Mouse (Mus musculus) stomach, postnatal 0 days (tissue): ENCODE data around the gene Tef.

Source experiments
- CTCF ChIP-seq: IDR thresholded peaks from 2 replicates; pipeline ENCODE4 v1.5.1; 2016; ENCODE audit warnings: antibody characterized with exemption, low read depth, mild to moderate bottlenecking, moderate library complexity
- EP300 ChIP-seq: optimal IDR thresholded peaks from 2 replicates; pipeline ENCODE3; 2016; ENCODE audit warnings: antibody characterized with exemption

DNA sequence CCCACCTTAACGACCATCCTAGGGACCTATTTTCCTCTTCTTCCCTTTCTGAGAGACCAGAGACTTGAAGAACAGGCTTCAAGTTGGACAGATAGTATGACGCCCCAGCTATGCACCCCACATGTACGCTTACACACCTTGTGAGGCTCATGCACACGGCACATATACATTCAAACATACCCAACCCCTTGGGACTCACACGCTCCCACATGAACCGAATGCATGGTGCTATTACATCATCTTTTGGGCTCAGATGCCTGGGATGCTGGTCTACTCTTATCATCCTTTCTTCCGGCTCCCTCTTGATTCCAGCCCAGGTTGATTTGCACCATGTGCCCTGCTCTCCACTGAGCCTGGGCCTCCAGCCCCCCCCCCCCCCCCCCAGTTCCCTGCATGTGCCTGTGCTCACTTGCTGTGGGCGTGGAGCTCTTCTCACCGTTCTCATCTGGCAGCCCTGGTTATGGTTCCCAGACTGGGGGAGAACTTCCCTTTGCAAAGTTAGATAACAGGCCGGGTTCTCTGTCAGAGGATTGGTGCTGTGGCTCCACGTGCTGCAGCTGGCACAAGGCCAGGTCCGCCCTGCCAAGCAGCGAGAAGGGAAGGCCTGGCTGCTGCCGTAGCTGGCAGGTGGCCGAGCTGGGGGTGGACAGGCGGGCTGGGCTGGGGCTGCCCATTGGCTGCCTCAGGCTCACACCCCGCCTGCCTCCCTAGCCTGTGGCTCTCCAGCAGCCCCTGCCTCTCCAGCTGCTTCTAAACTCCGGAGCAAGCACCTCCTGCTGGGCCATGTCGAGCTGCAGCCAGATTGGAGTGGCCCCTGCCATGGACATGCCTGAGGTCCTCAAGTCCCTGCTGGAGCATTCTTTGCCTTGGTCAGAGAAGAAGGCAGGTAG lies at the start of gene Tef:
- TF ChIP-seq CTCF (peak; percentile 69), EP300 (no peak)
